Mouse (Mus musculus) small intestine, adult 2 months (tissue): Measurements from ENCODE around the gene Phf3. TPM values are rescaled to one million over a fixed set of nuclear protein-coding genes. Genes with fewer than 3 reads are reported as not detected.
"Not testable (repeated sequence)": the region's sequence is repeated elsewhere in the genome, so short reads cannot be mapped to it uniquely, and the experiment has no call there.

Experiments used
- H3K27ac ChIP-seq: fragments of 200-500 bp; 2 replicates; pipeline ENCODE4 v1.5.1; 2012; ENCODE audit warnings: low read depth, low read length, control low read depth, inconsistent platforms; ENCODE audit not compliant: insufficient read depth
- H3K27me3 ChIP-seq: fragments of 200-500 bp; 2 replicates; pipeline ENCODE4 v1.6.1; 2012; ENCODE audit warnings: mild to moderate bottlenecking, moderate library complexity, low read length, inconsistent platforms; ENCODE audit not compliant: control insufficient read depth, insufficient read depth
- H3K36me3 ChIP-seq: fragments of 200-500 bp; 2 replicates; pipeline ENCODE4 v1.6.1; 2012; ENCODE audit warnings: mild to moderate bottlenecking, low read length, control low read depth, inconsistent platforms; ENCODE audit not compliant: control insufficient read depth, insufficient read depth
- H3K4me1 ChIP-seq: fragments of 200-500 bp; 2 replicates; pipeline ENCODE4 v1.6.1; 2012; ENCODE audit warnings: low read length, inconsistent platforms, mixed read lengths; ENCODE audit not compliant: control insufficient read depth, insufficient read depth, insufficient read length
- H3K4me3 ChIP-seq: fragments of 200-500 bp; 2 replicates; pipeline ENCODE4 v1.5.1; 2012; ENCODE audit warnings: low read depth, mild to moderate bottlenecking, control low read depth, inconsistent platforms, low read length, moderate library complexity
- CTCF ChIP-seq: fragments of 200-500 bp; IDR thresholded peaks from 2 replicates; pipeline ENCODE4 v1.5.1; 2012; ENCODE audit warnings: low read depth, mild to moderate bottlenecking, control low read depth, inconsistent platforms, low read length, moderate library complexity, mixed read lengths; ENCODE audit not compliant: insufficient replicate concordance, insufficient read length; ENCODE audit errors: extremely low read depth
- POLR2A ChIP-seq: fragments of 200-500 bp; IDR thresholded peaks from 2 replicates; pipeline ENCODE4 v1.6.1; 2012; ENCODE audit warnings: low read depth, mild to moderate bottlenecking, control low read depth, inconsistent platforms, low read length, moderate library complexity
- WGBS: fragments of 180-500 bp; shearing (Covaris S2); methylation state at CpG from one replicate; pipeline ENCODE4 v1.1.7; 2018; 5-methylcytosine and 5-hydroxymethylcytosine counted together
- polyA plus RNA-seq: library from polyadenylated mRNA; depleted of rRNA; stranded (reverse); fragments of >200 nt; gene quantifications from 2 replicates; pipeline ENCODE4 v1.2.3, GENCODE M21; 2012

Phf3 gene
- polyA plus RNA-seq, 1 experiment, result 36.1 TPM

DNA sequence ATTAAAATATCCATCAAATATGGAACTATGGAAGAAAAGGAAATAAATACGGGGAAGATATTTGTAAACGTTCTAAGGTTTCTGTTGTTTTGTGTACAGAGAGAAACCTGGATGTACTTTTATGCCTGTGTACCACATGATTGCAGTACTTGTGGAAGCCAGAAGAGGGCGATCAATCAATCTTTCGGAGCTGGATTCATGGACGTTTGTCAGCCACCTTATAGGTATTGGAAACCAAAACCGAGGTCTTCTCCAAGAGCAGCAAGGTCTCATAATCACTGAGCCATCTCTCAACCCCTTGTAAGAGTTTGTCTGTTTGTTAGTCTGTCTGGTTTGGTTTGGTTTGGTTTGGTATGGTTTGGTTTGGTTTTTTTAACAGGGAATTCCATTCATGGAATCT lies 93.4 kb downstream of the Phf3 start:
- 36% methylated on average over 6 of the region's 6 CpGs for WGBS
- no peaks in the 10 kb centered on the region for H3K36me3 ChIP-seq
- H3K4me1 ChIP-seq, result no peaks in the 10 kb centered on the region
- TF ChIP-seq POLR2A (no peak), CTCF (no peak)
- H3K4me3 ChIP-seq, result no peak overlapping the region
- no peak overlapping the region for H3K27ac ChIP-seq
- no peaks in the 10 kb centered on the region for H3K27me3 ChIP-seq

DNA sequence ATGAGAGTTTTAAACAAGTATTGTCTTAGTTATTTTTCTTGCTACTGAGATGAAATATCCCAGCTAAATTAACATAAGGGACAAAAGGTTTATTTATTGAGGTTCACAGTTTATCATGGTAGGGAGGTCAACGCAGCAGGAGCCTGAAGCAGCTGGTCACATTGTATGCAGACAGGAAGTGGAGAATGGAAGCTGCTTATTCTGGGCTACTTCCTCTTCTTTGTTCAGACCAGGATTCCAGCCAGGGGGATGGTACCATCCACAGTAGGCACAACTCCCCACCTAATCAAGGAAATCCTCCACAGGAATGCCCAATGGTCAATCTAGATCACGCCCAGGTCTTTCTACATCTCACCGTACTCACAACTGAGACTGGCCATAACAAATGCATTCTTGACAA lies 94.2 kb downstream of the Phf3 start:
- Histone ChIP-seq H3K27me3 (no peaks in the 10 kb centered on the region), H3K36me3 (no peaks in the 10 kb centered on the region), H3K4me3 (no peak overlapping the region), H3K4me1 (no peaks in the 10 kb centered on the region), H3K27ac (no peak overlapping the region)
- 78% methylated on average over 3 of the region's 3 CpGs for WGBS
- no peak for TF ChIP-seq POLR2A
- TF ChIP-seq CTCF, result no peak

DNA sequence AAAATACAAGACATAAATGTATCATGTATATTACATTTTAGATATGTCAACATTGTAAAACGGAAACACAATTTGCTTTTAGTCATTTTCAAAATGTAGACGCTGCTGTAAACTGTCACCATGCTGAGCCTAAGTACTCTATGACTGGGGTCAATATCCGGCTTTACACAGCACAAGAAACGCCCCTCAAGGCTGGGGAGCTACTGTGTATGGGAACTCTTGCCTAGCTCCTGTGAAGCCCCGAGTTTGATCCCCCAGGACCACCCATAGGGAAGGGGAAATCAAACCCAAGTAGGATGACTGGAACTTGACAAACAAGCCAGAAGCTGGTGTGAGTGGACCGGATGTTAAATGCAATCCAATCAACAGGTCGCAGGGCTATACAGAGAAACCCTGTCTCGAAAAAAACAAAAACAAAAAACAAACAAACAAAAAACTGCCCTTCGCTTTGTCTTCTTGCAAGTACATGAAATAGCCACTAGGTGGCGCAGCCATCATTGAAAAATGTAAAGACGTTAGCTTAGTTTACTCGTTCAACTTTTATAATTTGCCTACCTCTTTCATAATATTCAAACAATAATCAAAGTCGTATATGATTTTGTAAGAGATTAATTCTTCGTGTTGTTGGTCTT lies 95.2 kb downstream of the Phf3 start:
- Histone ChIP-seq H3K4me3 (no peak overlapping the region), H3K27me3 (no peaks in the 10 kb centered on the region), H3K27ac (no peak overlapping the region), H3K4me1 (no peaks in the 10 kb centered on the region), H3K36me3 (no peaks in the 10 kb centered on the region)
- no peak for TF ChIP-seq POLR2A
- TF ChIP-seq CTCF, result peak; percentile 23; the same call in 1 of the 2 replicates
- 14% methylated on average over 14 of the region's 14 CpGs for WGBS

DNA sequence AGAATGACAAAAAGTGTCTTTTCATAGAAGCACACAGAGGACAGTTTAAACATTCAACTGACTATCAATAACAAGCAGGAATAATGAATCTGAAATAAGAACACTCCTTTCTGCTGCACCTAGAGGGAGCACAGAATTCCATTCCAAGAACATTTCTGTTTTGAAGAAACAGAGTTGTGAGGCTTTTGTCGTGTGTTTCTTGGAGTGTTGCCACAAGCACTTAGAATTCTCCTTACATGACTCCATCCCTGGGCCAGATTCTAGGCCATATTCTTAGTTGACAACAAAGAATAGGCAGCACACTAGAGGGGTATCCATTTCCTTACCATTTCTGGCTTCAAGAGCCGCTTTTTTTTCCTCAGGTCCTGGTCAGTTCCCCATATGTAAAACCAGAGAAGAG lies 97.5 kb downstream of the Phf3 start:
- 51% methylated on average over 2 of the region's 2 CpGs for WGBS
- no peak for TF ChIP-seq CTCF
- no peak for TF ChIP-seq POLR2A
- Histone ChIP-seq H3K4me3 (no peak overlapping the region), H3K27ac (no peak overlapping the region), H3K36me3 (no peaks in the 10 kb centered on the region), H3K4me1 (no peaks in the 10 kb centered on the region), H3K27me3 (no peaks in the 10 kb centered on the region)

DNA sequence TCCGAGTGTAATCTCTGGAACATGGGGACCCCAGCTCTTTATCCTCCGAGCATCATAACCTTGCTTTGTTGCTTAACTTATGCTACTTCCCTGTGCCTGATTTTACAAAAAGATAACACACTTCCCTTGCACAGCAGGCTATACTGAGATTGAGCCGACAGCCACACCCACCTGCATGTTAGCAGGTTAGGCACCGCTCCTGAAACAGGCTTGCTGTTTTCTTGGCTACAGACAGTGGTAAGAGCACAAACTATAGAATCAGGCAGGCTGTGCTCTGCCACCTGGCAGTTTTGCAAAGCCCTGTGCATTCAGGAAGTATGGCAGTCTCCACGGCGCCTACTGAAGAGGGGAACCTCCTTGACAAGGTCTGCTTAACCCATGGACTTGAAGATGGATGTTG lies 100.1 kb downstream of the Phf3 start:
- WGBS, result 59% methylated on average over 6 of the region's 6 CpGs
- H3K4me1 ChIP-seq, result no peaks in the 10 kb centered on the region
- TF ChIP-seq CTCF, result no peak
- no peaks in the 10 kb centered on the region for H3K27me3 ChIP-seq
- H3K27ac ChIP-seq, result no peak overlapping the region
- no peak overlapping the region for H3K4me3 ChIP-seq
- H3K36me3 ChIP-seq, result no peaks in the 10 kb centered on the region

DNA sequence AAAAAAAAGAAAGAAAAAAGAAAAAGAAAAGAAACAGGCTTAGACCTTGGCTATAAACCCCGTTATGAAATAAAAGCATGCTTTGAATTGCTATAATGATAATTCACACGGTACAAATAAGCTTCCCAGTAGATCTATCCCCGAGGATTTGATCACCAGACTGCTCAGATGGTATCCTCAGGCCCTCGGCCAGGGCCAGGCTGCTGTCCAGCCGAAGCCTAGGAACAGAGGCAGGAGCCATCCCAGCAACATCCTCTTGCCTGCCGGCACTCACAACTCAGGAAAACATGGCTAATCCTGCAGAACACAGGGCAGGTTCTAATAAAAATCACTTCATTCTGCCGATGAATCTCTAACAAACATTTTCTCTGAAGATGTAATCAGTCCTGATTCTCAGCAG lies 100.9 kb downstream of the Phf3 start:
- Histone ChIP-seq H3K27me3 (no peaks in the 10 kb centered on the region), H3K4me3 (no peak overlapping the region), H3K27ac (no peak overlapping the region), H3K36me3 (no peaks in the 10 kb centered on the region), H3K4me1 (no peaks in the 10 kb centered on the region)
- 81% methylated on average over 7 of the region's 7 CpGs for WGBS
- TF ChIP-seq POLR2A (no peak), CTCF (no peak)

DNA sequence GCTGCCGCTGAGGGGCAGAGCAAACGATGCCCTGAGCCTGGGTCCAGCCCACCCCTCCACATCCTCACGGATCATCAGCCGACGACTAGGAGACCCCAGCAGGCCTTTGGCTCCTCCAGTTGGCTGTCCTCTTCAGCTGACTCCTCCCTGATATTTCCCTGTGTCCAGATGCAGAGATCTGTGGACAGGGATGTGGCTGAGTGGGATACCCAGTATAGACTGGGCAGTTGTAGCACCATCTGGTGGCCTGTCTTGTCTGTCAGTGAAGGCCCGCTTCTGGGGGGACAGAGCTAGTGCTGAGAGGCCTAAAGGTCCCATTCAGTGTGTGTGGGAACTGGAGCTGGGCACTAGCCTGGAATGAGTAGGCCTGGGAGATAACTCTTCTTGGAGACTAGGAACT lies 101.9 kb downstream of the Phf3 start:
- no peaks in the 10 kb centered on the region for H3K27me3 ChIP-seq
- H3K4me3 ChIP-seq, result no peak overlapping the region
- WGBS, result 75% methylated on average over 6 of the region's 6 CpGs
- H3K27ac ChIP-seq, result no peak overlapping the region
- no peaks in the 10 kb centered on the region for H3K4me1 ChIP-seq
- no peaks in the 10 kb centered on the region for H3K36me3 ChIP-seq
- no peak for TF ChIP-seq POLR2A
- no peak for TF ChIP-seq CTCF

DNA sequence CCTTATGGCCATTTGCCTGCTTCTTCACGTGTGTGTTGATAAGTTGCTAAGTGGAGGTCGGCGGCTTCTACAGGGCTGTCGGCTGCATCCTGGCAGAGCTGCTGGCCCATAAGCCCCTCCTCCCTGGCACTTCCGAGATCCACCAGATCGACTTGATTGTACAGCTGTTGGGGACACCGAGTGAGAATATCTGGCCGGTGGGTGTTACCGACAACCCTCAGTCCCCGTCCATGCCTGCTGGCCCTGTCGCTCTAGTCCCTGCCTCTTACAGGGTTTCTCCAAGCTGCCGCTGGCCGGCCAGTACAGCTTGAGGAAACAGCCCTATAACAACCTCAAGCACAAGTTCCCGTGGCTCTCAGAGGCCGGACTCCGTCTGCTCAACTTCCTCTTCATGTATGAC lies 103.1 kb downstream of the Phf3 start:
- H3K36me3 ChIP-seq, H3K27ac ChIP-seq, H3K27me3 ChIP-seq, H3K4me1 ChIP-seq, H3K4me3 ChIP-seq: not testable (repeated sequence)
- 84% methylated on average over 14 of the region's 16 CpGs for WGBS
